Mouse (Mus musculus): ENCODE results near the gene Fgfr2. TPM values are rescaled to one million over a fixed set of nuclear protein-coding genes. Genes with fewer than 3 reads are reported as not detected.
A peak's percentile ranks its signal among the peaks of the same experiment; 100 is the strongest.

Gene Fgfr2
- polyA plus RNA-seq, 1 experiment = 0.17 TPM

- no peak overlapping the region for H3ac ChIP-seq (ENCODE audit: control insufficient read depth, insufficient read length)
- H3K79me2 ChIP-seq (ENCODE audit: control insufficient read depth, insufficient read depth) = no peaks in the 10 kb centered on the region
- H3K4me2 ChIP-seq (ENCODE audit: low read depth) = no peak overlapping the region
- H3K36me3 ChIP-seq (ENCODE audit: control insufficient read depth, insufficient read depth) = peaks cover 1% of the 10 kb centered on the region
- TF ChIP-seq CEBPB (IDR thresholded peaks at IDR 0.05; ENCODE audit: insufficient read depth, poor library complexity, severe bottlenecking) = no peak
- no peak for TF ChIP-seq POLR2A (IDR thresholded peaks at IDR 0.05; ENCODE audit: insufficient read length, low read depth)
- no peak for TF ChIP-seq SRF (IDR thresholded peaks at IDR 0.05; ENCODE audit: control insufficient read depth, insufficient read length, low read depth)
- TF ChIP-seq MYOG (IDR thresholded peaks at IDR 0.05; ENCODE audit: control insufficient read depth in 1 of 3, insufficient read depth in 1 of 3, insufficient read length in 2 of 3, low read depth in 2 of 3) = no peak
- no peak for TF ChIP-seq REST (IDR thresholded peaks at IDR 0.05; ENCODE audit: insufficient read depth, insufficient read length)
- no peak for TF ChIP-seq TCF3 (IDR thresholded peaks at IDR 0.05; ENCODE audit: insufficient read length, low read depth)
- no peak for TF ChIP-seq POLR2AphosphoS2 (IDR thresholded peaks at IDR 0.05; ENCODE audit: insufficient read length, low read depth)
- TF ChIP-seq TCF12 (IDR thresholded peaks at IDR 0.05; ENCODE audit: insufficient read depth, poor library complexity, severe bottlenecking) = no peak
- no peak for TF ChIP-seq USF1 (IDR thresholded peaks at IDR 0.05; ENCODE audit: low read depth)
- no peaks in the 10 kb centered on the region for H3K27me3 ChIP-seq (ENCODE audit: control insufficient read depth, insufficient read depth, insufficient read length)
- H3K4me3 ChIP-seq = no peak overlapping the region
Measured at GRCm38 (mm10) chr7:130991174-130991789, 2131.9 kb downstream of the Fgfr2 start.

- Histone ChIP-seq H3ac (ENCODE audit: control insufficient read depth, insufficient read length) (no peak overlapping the region), H3K4me3 (no peak overlapping the region), H3K79me2 (ENCODE audit: control insufficient read depth, insufficient read depth) (no peaks in the 10 kb centered on the region), H3K36me3 (ENCODE audit: control insufficient read depth, insufficient read depth) (peaks cover 6% of the 10 kb centered on the region), H3K27me3 (ENCODE audit: control insufficient read depth, insufficient read depth, insufficient read length) (no peaks in the 10 kb centered on the region), H3K4me2 (ENCODE audit: low read depth) (no peak overlapping the region)
- TF ChIP-seq REST (IDR thresholded peaks at IDR 0.05; ENCODE audit: insufficient read depth, insufficient read length) (no peak), MAX (IDR thresholded peaks at IDR 0.05; ENCODE audit: low read depth) (no peak), E2F4 (IDR thresholded peaks at IDR 0.05; ENCODE audit: insufficient read depth) (no peak), USF1 (IDR thresholded peaks at IDR 0.05; ENCODE audit: low read depth) (no peak), MYOG (IDR thresholded peaks at IDR 0.05; ENCODE audit: control insufficient read depth in 1 of 3, insufficient read depth in 1 of 3, insufficient read length in 2 of 3, low read depth in 2 of 3) (no peak), CEBPB (IDR thresholded peaks at IDR 0.05; ENCODE audit: insufficient read depth, poor library complexity, severe bottlenecking) (no peak), POLR2AphosphoS2 (IDR thresholded peaks at IDR 0.05; ENCODE audit: insufficient read length, low read depth) (no peak), POLR2A (IDR thresholded peaks at IDR 0.05; ENCODE audit: insufficient read length, low read depth) (no peak), TCF12 (IDR thresholded peaks at IDR 0.05; ENCODE audit: insufficient read depth, poor library complexity, severe bottlenecking) (no peak), MYOD1 (IDR thresholded peaks at IDR 0.05; ENCODE audit: control insufficient read depth in 1 of 3, insufficient read length in 2 of 3, low read depth in 2 of 3) (no peak), TCF3 (IDR thresholded peaks at IDR 0.05; ENCODE audit: insufficient read length, low read depth) (no peak), SRF (IDR thresholded peaks at IDR 0.05; ENCODE audit: control insufficient read depth, insufficient read length, low read depth) (no peak)
Measured at GRCm38 (mm10) chr7:130989371-130989770, 2133.8 kb downstream of the Fgfr2 start.

GRCm38 (mm10) chr7:130988146-130988545 lies 2135.0 kb downstream of the Fgfr2 start:
- TF ChIP-seq TCF3 (IDR thresholded peaks at IDR 0.05; ENCODE audit: insufficient read length, low read depth) (no peak), POLR2AphosphoS2 (IDR thresholded peaks at IDR 0.05; ENCODE audit: insufficient read length, low read depth) (peak; percentile 37), E2F4 (IDR thresholded peaks at IDR 0.05; ENCODE audit: insufficient read depth) (no peak), SRF (IDR thresholded peaks at IDR 0.05; ENCODE audit: control insufficient read depth, insufficient read length, low read depth) (no peak), TCF12 (IDR thresholded peaks at IDR 0.05; ENCODE audit: insufficient read depth, poor library complexity, severe bottlenecking) (no peak), USF1 (IDR thresholded peaks at IDR 0.05; ENCODE audit: low read depth) (no peak), CEBPB (IDR thresholded peaks at IDR 0.05; ENCODE audit: insufficient read depth, poor library complexity, severe bottlenecking) (no peak)
- Histone ChIP-seq H3ac (ENCODE audit: control insufficient read depth, insufficient read length) (no peak overlapping the region), H3K36me3 (ENCODE audit: control insufficient read depth, insufficient read depth) (peaks cover 12% of the 10 kb centered on the region), H3K4me3 (no peak overlapping the region), H3K27me3 (ENCODE audit: control insufficient read depth, insufficient read depth, insufficient read length) (no peaks in the 10 kb centered on the region), H3K4me2 (ENCODE audit: low read depth) (no peak overlapping the region), H3K79me2 (ENCODE audit: control insufficient read depth, insufficient read depth) (no peaks in the 10 kb centered on the region)

- no peak overlapping the region for H3K4me2 ChIP-seq (ENCODE audit: low read depth)
- no peak overlapping the region for H3K4me3 ChIP-seq
- no peaks in the 10 kb centered on the region for H3K79me2 ChIP-seq (ENCODE audit: control insufficient read depth, insufficient read depth)
- TF ChIP-seq CEBPB (IDR thresholded peaks at IDR 0.05; ENCODE audit: insufficient read depth, poor library complexity, severe bottlenecking) = no peak
- no peak for TF ChIP-seq MYOD1 (IDR thresholded peaks at IDR 0.05; ENCODE audit: control insufficient read depth in 1 of 3, insufficient read length in 2 of 3, low read depth in 2 of 3)
- no peak for TF ChIP-seq MAX (IDR thresholded peaks at IDR 0.05; ENCODE audit: low read depth)
- TF ChIP-seq POLR2A (IDR thresholded peaks at IDR 0.05; ENCODE audit: insufficient read length, low read depth) = no peak
- no peak for TF ChIP-seq TCF3 (IDR thresholded peaks at IDR 0.05; ENCODE audit: insufficient read length, low read depth)
- TF ChIP-seq USF1 (IDR thresholded peaks at IDR 0.05; ENCODE audit: low read depth) = no peak
- TF ChIP-seq SRF (IDR thresholded peaks at IDR 0.05; ENCODE audit: control insufficient read depth, insufficient read length, low read depth) = no peak
- no peak for TF ChIP-seq REST (IDR thresholded peaks at IDR 0.05; ENCODE audit: insufficient read depth, insufficient read length)
- TF ChIP-seq TCF12 (IDR thresholded peaks at IDR 0.05; ENCODE audit: insufficient read depth, poor library complexity, severe bottlenecking) = no peak
- TF ChIP-seq MYOG (IDR thresholded peaks at IDR 0.05; ENCODE audit: control insufficient read depth in 1 of 3, insufficient read depth in 1 of 3, insufficient read length in 2 of 3, low read depth in 2 of 3) = no peak
- no peak for TF ChIP-seq POLR2AphosphoS2 (IDR thresholded peaks at IDR 0.05; ENCODE audit: insufficient read length, low read depth)
- TF ChIP-seq E2F4 (IDR thresholded peaks at IDR 0.05; ENCODE audit: insufficient read depth) = no peak
- H3K36me3 ChIP-seq (ENCODE audit: control insufficient read depth, insufficient read depth) = peaks cover 15% of the 10 kb centered on the region
- H3ac ChIP-seq (ENCODE audit: control insufficient read depth, insufficient read length) = no peak overlapping the region
- H3K27me3 ChIP-seq (ENCODE audit: control insufficient read depth, insufficient read depth, insufficient read length) = no peaks in the 10 kb centered on the region
Measured at GRCm38 (mm10) chr7:130985716-130986115, 2137.4 kb downstream of the Fgfr2 start.
